ENCODE assay signal across 18 mouse cellular contexts in genomic region chr4:84540531-84540930, GRCm38 (mm10).
A peak's percentile ranks its signal among the peaks of the same experiment; 100 is the strongest.
DNase-seq lines count a peak whose midpoint lies in the region; ATAC-seq and TF ChIP-seq lines count a peak whose summit lies in the region.
"Had no signal": no experiment of that assay in that cellular context is flagged by ENCODE, and none has a peak within 500 bp of the region (broad histone marks: within the 10 kb centered on the region; RNA-seq: fewer than 3 reads in every experiment).

No protein-coding gene starts in this region.

- no peaks in the 10 kb centered on the region for H3K4me1 ChIP-seq in heart, embryonic 11.5 days (ENCODE audit: control insufficient read depth, insufficient read depth, low read length)
- H3K4me1 ChIP-seq in heart, postnatal 0 days (ENCODE audit: control insufficient read depth, insufficient read depth) = no peaks in the 10 kb centered on the region
- H3K4me1 ChIP-seq: neural tube, embryonic 12.5 days; stomach, embryonic 15.5 days had no signal

- no peak for TF ChIP-seq CTCF in heart, postnatal 0 days (IDR thresholded peaks at IDR 0.05; ENCODE audit: low read depth)

- WGBS in heart, embryonic 11.5 days (ENCODE audit: insufficient replicate concordance) = 49% methylated on average over 6 of the region's 6 CpGs
- WGBS in heart, postnatal 0 days = 34% methylated on average over 6 of the region's 6 CpGs

- no peaks in the 10 kb centered on the region for H3K36me3 ChIP-seq in heart, embryonic 11.5 days (ENCODE audit: control insufficient read depth, insufficient read depth, low read length)
- H3K36me3 ChIP-seq in heart, postnatal 0 days (replicated peaks; ENCODE audit: control insufficient read depth, insufficient read depth, low read length) = no peaks in the 10 kb centered on the region
- H3K36me3 ChIP-seq: embryonic facial prominence, embryonic 13.5 days; forebrain, embryonic 10.5 days; neural tube, embryonic 12.5 days; stomach, embryonic 15.5 days had no signal

- peak; percentile 97 for DNase-seq in heart, adult 11 months
- peak; percentile 49 for DNase-seq in Muller cell, postnatal 12 days (ENCODE audit: inconsistent ontology term)
- peak; percentile 51 for DNase-seq in adrenal gland, postnatal 14 days
- DNase-seq in heart, postnatal 0 days (ENCODE audit: low spot score) = no peak
- DNase-seq in layer of hippocampus, postnatal 25 days (ENCODE audit: extremely low spot score in 1 of 2, low spot score in 1 of 2) = no peak
- no peak for DNase-seq in urinary bladder, adult 2 months (ENCODE audit: low spot score)
- DNase-seq in cerebellum, postnatal 36 days = no peak
- DNase-seq: cerebellum, adult 11 months; kidney, adult 9 months; lung, adult 2 months; retina, postnatal 1 day; thymus, postnatal 25 days had no signal

- no peak overlapping the region for H3K4me3 ChIP-seq in heart, embryonic 11.5 days (ENCODE audit: low read depth, low read length)
- H3K4me3 ChIP-seq in heart, postnatal 0 days (ENCODE audit: low read depth, low read length) = no peak overlapping the region
- H3K4me3 ChIP-seq: embryonic facial prominence, embryonic 13.5 days; forebrain, embryonic 10.5 days; left cerebral cortex, adult 2 months; neural tube, embryonic 12.5 days; stomach, embryonic 15.5 days had no signal

- H3K27me3 ChIP-seq in heart, embryonic 11.5 days (ENCODE audit: control insufficient read depth, insufficient read depth, low read length) = no peaks in the 10 kb centered on the region
- peaks cover 5% of the 10 kb centered on the region; the same call in 1 of the 2 replicates for H3K27me3 ChIP-seq in heart, postnatal 0 days (ENCODE audit: control insufficient read depth, insufficient read depth, low read length)
- H3K27me3 ChIP-seq: embryonic facial prominence, embryonic 13.5 days; neural tube, embryonic 12.5 days; stomach, embryonic 15.5 days had no signal

- no peak for ATAC-seq in heart, embryonic 11.5 days (replicated peaks; ENCODE audit: insufficient number of reproducible peaks, low FRiP score, low TSS enrichment)
- 0 out of 2 replicates have a peak, but pooled peaks have one; percentile 19 for ATAC-seq in heart, postnatal 0 days (ENCODE audit: insufficient read depth, low read depth)

- no peak overlapping the region for H3K4me2 ChIP-seq in heart, embryonic 11.5 days
- no peak overlapping the region for H3K4me2 ChIP-seq in heart, postnatal 0 days (ENCODE audit: low read depth, low read length)
- H3K4me2 ChIP-seq: embryonic facial prominence, embryonic 13.5 days; neural tube, embryonic 12.5 days; stomach, embryonic 15.5 days had no signal

- no peaks in the 10 kb centered on the region for H3K9me3 ChIP-seq in heart, embryonic 11.5 days (replicated peaks; ENCODE audit: control insufficient read depth, low read length)
- no peaks in the 10 kb centered on the region for H3K9me3 ChIP-seq in heart, postnatal 0 days (replicated peaks; ENCODE audit: control insufficient read depth, low read length)
- H3K9me3 ChIP-seq: embryonic facial prominence, embryonic 13.5 days; forebrain, embryonic 10.5 days; neural tube, embryonic 12.5 days; stomach, embryonic 15.5 days had no signal

- no peak for TF ChIP-seq EP300 in heart, postnatal 0 days (IDR thresholded peaks at IDR 0.05; ENCODE audit: low read depth)

- no peak overlapping the region for H3K27ac ChIP-seq in heart, embryonic 11.5 days (ENCODE audit: low read depth, low read length)
- H3K27ac ChIP-seq in heart, postnatal 0 days (ENCODE audit: low read depth) = no peak overlapping the region
- H3K27ac ChIP-seq: embryonic facial prominence, embryonic 13.5 days; forebrain, embryonic 10.5 days; left cerebral cortex, adult 2 months; neural tube, embryonic 12.5 days; stomach, embryonic 15.5 days had no signal

- H3K9ac ChIP-seq in heart, embryonic 11.5 days (ENCODE audit: low read depth, low read length) = no peak overlapping the region
- H3K9ac ChIP-seq in heart, postnatal 0 days (replicated peaks; ENCODE audit: low read depth, low read length) = no peak overlapping the region
- H3K9ac ChIP-seq: embryonic facial prominence, embryonic 13.5 days; neural tube, embryonic 12.5 days; stomach, embryonic 15.5 days had no signal

Comparison
In these comparisons a context has a peak if more than half of its experiments do, and no peak if none do; other contexts are left out.
1. DNase-seq: peak in heart, adult 11 months (single experiment), Muller cell, postnatal 12 days (single experiment) and adrenal gland, postnatal 14 days (single experiment); none in heart, postnatal 0 days (single experiment), layer of hippocampus, postnatal 25 days (0 of 2), urinary bladder, adult 2 months (single experiment) and cerebellum, postnatal 36 days (0 of 2).